Mouse (Mus musculus): ENCODE results near the gene Arhgef10l.
"Not testable (repeated sequence)": the region's sequence is repeated elsewhere in the genome, so short reads cannot be mapped to it uniquely, and the experiment has no call there.

Gene Arhgef10l

GRCm38 (mm10) chr4:140569394-140569793 lies 96.4 kb downstream of the Arhgef10l start:
- DNase-seq (ENCODE audit: low spot score), result no peak

GRCm38 (mm10) chr4:140567911-140568480 lies 97.8 kb downstream of the Arhgef10l start:
- no peak for DNase-seq (ENCODE audit: low spot score)

- no peak for DNase-seq (ENCODE audit: low spot score)
Measured at GRCm38 (mm10) chr4:140566785-140567184, 99.0 kb downstream of the Arhgef10l start.

GRCm38 (mm10) chr4:140564459-140564858 lies 101.4 kb downstream of the Arhgef10l start:
- DNase-seq (ENCODE audit: low spot score), result not testable (repeated sequence)

GRCm38 (mm10) chr4:140562461-140563178 lies 103.2 kb downstream of the Arhgef10l start:
- no peak for DNase-seq (ENCODE audit: low spot score)

- DNase-seq (ENCODE audit: low spot score), result no peak
Measured at GRCm38 (mm10) chr4:140561744-140562143, 104.1 kb downstream of the Arhgef10l start.

- DNase-seq (ENCODE audit: low spot score), result no peak
Measured at GRCm38 (mm10) chr4:140559862-140560261, 106.0 kb downstream of the Arhgef10l start.

- no peak for DNase-seq (ENCODE audit: low spot score)
Measured at GRCm38 (mm10) chr4:140558193-140558592, 107.6 kb downstream of the Arhgef10l start.

- no peak for DNase-seq (ENCODE audit: low spot score)
Measured at GRCm38 (mm10) chr4:140556561-140556960, 109.3 kb downstream of the Arhgef10l start.

- peak; percentile 82 for DNase-seq (ENCODE audit: low spot score)
Measured at GRCm38 (mm10) chr4:140555273-140555672, 110.5 kb downstream of the Arhgef10l start.

GRCm38 (mm10) chr4:140554552-140554951 lies 111.3 kb downstream of the Arhgef10l start:
- DNase-seq (ENCODE audit: low spot score), result no peak

- DNase-seq (ENCODE audit: low spot score), result no peak
Measured at GRCm38 (mm10) chr4:140551766-140552165, 114.0 kb downstream of the Arhgef10l start.

- no peak for DNase-seq (ENCODE audit: low spot score)
Measured at GRCm38 (mm10) chr4:140550670-140551069, 115.1 kb downstream of the Arhgef10l start.

GRCm38 (mm10) chr4:140549975-140550374 lies 115.8 kb downstream of the Arhgef10l start:
- DNase-seq (ENCODE audit: low spot score), result no peak

GRCm38 (mm10) chr4:140547488-140547887 lies 118.3 kb downstream of the Arhgef10l start:
- peak; percentile 92 for DNase-seq (ENCODE audit: low spot score)

- DNase-seq (ENCODE audit: low spot score), result peak; percentile 82
Measured at GRCm38 (mm10) chr4:140539125-140539524, 126.7 kb downstream of the Arhgef10l start.

GRCm38 (mm10) chr4:140537561-140538021 lies 128.2 kb downstream of the Arhgef10l start:
- DNase-seq (ENCODE audit: low spot score), result no peak

GRCm38 (mm10) chr4:140535323-140535722 lies 130.5 kb downstream of the Arhgef10l start:
- DNase-seq (ENCODE audit: low spot score), result no peak

- no peak for DNase-seq (ENCODE audit: low spot score)
Measured at GRCm38 (mm10) chr4:140532270-140532669, 133.5 kb downstream of the Arhgef10l start.

GRCm38 (mm10) chr4:140531024-140531423 lies 134.8 kb downstream of the Arhgef10l start:
- no peak for DNase-seq (ENCODE audit: low spot score)

- DNase-seq (ENCODE audit: low spot score), result no peak
Measured at GRCm38 (mm10) chr4:140529735-140530134, 136.1 kb downstream of the Arhgef10l start.

GRCm38 (mm10) chr4:140528443-140528842 lies 137.4 kb downstream of the Arhgef10l start:
- DNase-seq (ENCODE audit: low spot score), result no peak

GRCm38 (mm10) chr4:140525674-140526177 lies 140.1 kb downstream of the Arhgef10l start:
- peak; percentile 58 for DNase-seq (ENCODE audit: low spot score)
